Mouse (Mus musculus): ENCODE measurements around the gene Wfdc13.
"Not testable (repeated sequence)": the region's sequence is repeated elsewhere in the genome, so short reads cannot be mapped to it uniquely, and the experiment has no call there.

Gene Wfdc13

DNA sequence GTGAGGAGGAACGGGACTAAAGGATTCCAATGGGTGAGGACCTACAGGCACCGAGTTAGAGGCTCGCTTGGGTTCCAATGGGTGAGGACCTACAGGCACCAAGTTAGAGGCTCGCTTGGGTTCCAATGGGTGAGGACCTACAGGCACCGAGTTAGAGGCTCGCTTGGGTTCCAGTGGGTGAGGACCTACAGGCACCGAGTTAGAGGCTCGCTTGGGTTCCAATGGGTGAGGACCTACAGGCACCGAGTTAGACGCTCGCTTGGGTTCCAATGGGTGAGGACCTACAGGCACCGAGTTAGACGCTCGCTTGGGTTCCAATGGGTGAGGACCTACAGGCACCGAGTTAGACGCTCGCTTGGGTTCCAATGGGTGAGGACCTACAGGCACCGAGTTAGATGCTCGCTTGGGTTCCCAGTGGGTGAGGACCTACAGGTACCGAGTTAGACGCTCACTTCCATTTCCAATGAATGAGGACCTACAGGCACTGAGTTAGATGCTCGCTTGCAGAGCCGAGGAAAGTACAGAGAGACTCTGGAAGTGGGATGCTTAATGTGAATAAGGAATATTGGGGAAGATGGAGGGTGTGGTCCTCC lies 31.4 kb downstream of the Wfdc13 start:
- DNase-seq (ENCODE audit: low spot score), result not testable (repeated sequence)

DNA sequence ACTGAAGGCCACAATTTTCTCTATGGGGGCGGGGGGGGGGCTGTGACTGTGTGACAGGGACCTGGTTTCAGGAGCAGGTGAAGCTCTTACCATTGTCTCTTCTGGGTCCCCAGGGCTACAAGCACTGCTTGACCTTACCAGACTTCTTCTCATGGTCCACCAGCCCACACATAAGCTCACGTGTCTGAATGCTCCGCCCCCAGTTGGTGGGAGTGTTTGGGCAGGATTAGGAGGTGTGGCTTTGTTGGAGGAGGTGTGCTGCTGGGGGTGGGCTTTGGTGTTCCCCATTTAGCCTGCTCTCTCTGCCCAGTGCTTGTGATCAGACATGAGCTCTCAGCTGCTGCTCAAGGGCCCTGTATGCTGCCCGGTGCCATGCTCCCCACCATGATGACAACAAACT lies 38.4 kb downstream of the Wfdc13 start:
- DNase-seq (ENCODE audit: low spot score), result no peak

DNA sequence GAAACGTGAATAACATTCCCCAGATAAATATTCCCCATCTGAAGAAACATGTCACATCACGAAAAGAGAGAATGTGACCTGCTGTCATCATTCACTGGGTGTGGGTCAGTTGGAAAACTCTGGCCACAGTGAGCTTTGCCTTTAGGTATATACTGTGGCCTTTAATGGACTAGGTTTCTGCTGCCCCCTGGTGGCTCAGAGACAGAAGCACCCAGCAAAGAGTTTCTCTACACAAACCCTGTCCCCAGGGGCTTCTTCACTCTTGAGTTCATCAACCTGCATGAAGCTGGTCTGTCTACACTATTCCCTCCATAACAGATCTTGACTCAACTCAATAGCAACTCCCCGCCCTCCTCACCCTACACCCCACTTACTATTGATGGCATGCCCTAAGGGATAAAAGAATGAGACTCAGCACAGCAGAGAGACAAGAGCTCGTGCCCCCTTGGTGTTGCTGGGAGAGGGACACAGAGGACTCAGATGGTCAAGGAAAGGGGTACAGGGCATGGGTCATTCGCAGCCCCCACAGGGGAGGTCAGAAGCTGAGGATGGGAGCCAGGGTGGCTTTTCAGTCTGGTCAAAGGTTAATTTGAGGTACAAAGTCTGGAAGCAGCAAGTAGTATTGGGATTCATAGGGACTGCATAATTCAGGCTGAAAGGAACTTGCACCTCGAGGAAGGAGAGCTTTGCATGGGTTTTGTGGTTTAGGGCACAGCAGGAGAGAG lies 41.1 kb downstream of the Wfdc13 start:
- DNase-seq (ENCODE audit: low spot score), result peak; percentile 19

DNA sequence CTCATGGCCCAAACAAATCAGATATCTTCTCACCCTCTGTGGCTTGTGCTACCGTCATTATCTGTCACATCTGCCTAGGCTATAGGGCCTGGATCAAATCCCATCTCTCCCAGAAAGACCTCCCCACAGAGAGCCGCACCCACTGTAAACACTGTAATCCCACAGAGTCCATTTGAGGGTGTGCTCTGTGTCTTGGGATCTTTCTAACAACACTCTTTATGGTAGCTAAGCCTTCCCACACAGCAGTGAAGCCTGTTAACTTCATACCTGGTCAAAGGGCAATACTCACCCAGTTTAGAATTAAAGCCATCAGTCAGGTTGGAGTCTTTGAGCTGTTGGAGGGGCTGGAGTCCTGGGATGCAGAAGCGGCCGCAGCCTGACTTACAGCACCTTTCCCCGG lies 46.8 kb downstream of the Wfdc13 start:
- DNase-seq (ENCODE audit: low spot score), result no peak

DNA sequence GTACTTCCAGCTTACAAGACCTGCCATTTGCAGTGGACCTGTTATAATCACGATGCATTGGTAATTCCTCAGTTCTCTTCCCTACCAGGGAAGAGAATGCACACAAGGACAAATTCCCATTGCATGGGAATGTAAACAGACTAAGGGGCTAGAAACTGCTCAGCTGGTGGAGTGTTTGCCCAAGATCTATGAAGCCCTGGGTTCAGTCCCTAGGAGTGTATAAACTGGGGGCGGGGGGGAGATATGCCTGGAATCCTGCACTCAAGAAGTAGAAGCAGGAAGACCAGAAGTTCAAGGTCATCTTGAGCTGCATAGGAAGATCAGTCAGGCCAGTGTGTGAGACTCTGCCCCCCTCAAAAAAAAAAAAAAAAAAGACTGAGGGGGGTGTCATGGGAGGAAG lies 48.4 kb downstream of the Wfdc13 start:
- DNase-seq (ENCODE audit: low spot score), result no peak

DNA sequence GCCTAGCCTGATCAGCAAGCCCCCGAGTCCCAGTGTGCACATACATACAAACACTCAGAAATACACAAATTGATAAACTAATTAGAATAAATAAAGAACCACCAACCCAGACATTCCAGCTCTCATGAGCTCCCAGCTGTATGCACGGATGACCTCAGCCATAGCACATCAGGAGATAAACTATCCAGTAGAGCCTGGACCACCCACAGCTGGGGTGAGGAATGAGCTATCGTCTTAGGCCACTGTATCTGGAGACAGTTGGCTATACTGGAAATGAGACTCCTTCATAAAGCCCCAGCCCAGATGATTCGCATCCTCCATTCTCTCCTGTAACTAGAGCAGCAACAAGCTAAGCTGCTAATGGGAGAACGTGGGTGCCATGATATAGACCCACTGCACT lies 49.9 kb downstream of the Wfdc13 start:
- no peak for DNase-seq (ENCODE audit: low spot score)

DNA sequence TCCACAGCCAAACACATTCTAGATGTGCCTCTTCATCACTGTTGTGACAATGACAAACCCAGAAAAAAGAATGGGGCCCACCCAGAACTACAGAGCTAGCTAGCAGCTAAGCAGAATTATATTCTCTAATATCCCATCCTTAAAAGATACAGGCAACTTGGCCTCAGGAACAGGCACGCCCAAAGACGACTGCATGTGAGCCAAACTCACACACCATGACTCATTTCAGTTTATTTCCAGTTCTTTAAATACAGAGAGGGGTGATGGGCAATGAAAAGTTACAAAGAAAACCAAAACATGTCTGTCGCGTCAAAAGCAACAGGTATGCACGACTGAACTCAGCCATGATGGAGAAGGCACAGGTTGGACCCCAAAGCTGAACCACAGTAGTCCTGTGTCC lies 50.5 kb downstream of the Wfdc13 start:
- no peak for DNase-seq (ENCODE audit: low spot score)

All from ovary, adult 18-20 months (tissue).